Mouse (Mus musculus) olfactory bulb, adult 2 months (tissue): ENCODE measurements around the gene Gpr62.

ENCODE experiments used
- CTCF ChIP-seq: fragments of 200-500 bp; IDR thresholded peaks from 2 replicates; pipeline ENCODE4 v1.5.1; 2012; ENCODE audit warnings: low read depth, mild to moderate bottlenecking, low read length, moderate library complexity; ENCODE audit not compliant: insufficient read depth
- POLR2A ChIP-seq: fragments of 200-500 bp; IDR thresholded peaks from 2 replicates; pipeline ENCODE4 v1.6.1; 2012; ENCODE audit warnings: mild to moderate bottlenecking, low read depth, low read length, moderate library complexity; ENCODE audit not compliant: insufficient read depth

GRCm38 (mm10) chr9:106430015-106430264 is 35.8 kb downstream of the Gpr62 start:
- TF ChIP-seq POLR2A, result no peak
- no peak for TF ChIP-seq CTCF
